Mouse (Mus musculus): ENCODE results near the gene Mcub. TPM values are rescaled to one million over a fixed set of nuclear protein-coding genes. Genes with fewer than 3 reads are reported as not detected.
A peak's percentile ranks its signal among the peaks of the same experiment; 100 is the strongest.

Mcub gene
- total RNA-seq, 2 experiments from 2014 or later, result 1.1 to 1.4 TPM

DNA sequence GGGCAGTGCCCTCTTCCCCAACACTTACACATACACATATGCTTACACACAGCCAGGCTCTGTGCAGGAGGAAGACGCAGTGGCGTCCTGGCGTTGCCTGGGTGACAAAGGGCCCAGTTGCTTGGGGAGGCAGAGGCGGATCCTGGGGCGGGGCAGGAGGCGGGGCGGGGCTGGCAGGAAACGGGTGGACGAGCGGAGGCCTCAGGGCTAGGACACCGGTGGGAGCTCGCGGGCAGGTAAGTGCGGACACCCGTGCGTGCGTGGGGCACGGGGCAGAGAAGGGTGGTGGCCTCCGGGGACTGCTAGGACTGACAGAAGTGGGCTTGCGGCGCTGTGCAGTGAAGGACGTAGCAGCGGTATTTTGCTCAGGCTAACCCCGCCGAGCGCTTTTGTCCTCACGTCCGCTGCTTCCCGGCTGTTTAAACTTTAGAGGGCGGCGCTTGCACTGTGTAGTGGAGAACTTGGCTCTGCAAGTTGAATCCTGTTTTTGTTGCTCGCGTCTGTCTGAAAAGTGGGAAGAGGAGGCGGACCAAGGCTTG lies 68.7 kb downstream of the Mcub start, which contains the start of gene Casp6:
Gene Casp6, plus strand, starts transcription at position 155 of the 539 bp plus-strand sequence.
- peak; percentile 60 to 82 for DNase-seq (ENCODE audit: low spot score in 2 of 2)

GRCm38 (mm10) chr3:129898886-129899285 lies 71.1 kb downstream of the Mcub start:
- DNase-seq (ENCODE audit: low spot score in 2 of 2), result no peak

DNA sequence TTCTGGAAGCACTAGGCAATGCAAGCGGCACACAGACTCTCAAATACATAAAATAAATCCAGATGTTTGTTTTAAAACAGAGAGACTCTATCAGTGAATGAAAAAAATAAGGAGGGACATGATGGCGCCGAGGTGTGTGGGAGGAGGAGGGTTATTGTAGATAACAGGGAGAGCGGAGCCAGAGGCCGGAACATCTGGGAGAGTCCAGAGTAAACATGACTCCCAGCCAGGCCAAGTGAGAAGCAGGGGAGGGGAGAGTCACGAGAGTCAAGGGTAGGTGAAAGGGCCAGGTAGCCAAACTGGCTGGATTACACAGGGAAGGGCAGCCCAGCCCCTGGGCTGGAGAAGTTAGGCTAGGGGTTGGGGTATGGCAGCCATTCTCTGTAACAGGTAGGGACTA lies 73.4 kb downstream of the Mcub start:
- no peak for DNase-seq (ENCODE audit: low spot score in 2 of 2)

DNA sequence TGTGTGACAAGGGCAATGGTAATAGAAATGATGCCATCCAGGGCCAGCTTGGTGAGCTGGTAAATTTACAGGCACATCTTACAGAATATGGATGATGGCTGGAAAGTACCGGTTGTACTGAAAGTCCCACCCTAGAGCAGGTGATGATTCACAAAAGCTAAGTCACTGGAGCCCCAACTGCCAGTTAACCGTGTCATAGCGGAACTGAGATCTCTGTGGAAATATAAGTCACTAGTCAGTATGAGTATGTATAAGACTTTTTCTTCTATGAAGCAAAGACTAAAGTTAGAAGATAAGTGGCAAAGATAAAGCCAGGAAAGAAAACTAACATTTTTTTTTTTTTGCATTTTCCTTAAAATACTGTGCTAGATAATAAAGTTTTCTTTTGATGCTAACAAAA lies 76.9 kb downstream of the Mcub start:
- DNase-seq (ENCODE audit: low spot score in 2 of 2), result no peak

DNA sequence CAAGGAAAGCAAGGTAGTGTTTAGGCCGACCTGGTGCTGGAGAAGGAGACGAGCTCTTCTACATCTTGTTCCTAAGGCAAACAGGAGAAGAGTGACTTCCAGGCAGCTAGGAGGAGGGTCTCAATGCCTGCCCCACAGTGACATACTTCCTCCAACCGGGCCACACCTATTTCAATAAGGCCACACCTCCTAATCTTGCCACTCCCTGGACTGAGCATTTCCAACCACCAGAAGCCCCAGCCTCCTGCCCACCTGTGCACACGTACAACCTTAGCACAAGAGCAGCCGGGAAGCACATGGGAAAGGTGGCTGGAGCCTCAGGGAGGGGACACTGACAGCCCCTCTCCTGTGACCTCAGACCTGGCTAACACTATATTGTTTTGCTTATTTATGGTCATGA lies 78.0 kb downstream of the Mcub start:
- DNase-seq (ENCODE audit: low spot score in 2 of 2), result no peak

- no peak for DNase-seq (ENCODE audit: low spot score in 2 of 2)
Observed at GRCm38 (mm10) chr3:129887779-129888517, 82.1 kb downstream of the Mcub start.

DNA sequence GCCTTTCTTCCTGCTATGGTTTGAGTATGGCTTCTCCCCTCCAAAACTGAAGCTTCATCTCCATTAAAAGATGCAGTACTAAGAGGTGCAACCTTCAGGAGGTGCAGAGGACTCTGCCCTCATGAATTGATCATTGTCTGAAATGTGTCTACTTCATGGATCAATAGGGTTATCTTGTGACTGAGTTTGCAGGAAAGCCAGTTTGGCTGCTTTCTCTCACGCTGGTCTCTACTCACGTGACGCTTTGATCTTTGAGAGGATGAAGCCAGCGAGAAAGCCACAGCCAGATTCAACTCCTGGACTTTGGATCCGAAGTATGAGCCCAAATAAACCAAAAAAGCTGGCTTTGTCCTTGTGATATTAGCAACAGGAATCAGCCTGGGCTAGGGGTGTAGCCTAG lies 83.6 kb downstream of the Mcub start:
- no peak for DNase-seq (ENCODE audit: low spot score in 2 of 2)

DNA sequence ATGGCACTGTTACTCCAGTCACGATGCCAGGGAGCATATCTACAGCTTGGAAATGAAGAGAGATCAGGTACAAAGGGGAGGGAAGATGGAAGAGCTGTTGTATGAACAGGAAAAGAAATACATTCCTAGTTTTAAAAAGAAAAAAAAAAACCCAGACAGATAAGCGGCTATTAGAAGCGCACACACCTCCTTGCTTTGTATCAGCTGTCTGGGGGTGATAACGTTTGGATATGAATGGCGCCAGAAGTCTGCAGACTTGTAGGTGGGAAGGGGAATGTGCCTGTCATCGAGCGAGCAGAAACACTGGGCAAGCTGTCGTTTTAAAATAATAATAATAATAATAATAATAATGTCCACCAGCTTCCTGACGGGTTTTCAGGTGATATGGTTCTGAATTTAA lies 84.4 kb downstream of the Mcub start:
- no peak for DNase-seq (ENCODE audit: low spot score in 2 of 2)

GRCm38 (mm10) chr3:129880925-129881593 lies 88.9 kb downstream of the Mcub start:
- DNase-seq (ENCODE audit: low spot score in 2 of 2), result no peak

DNA sequence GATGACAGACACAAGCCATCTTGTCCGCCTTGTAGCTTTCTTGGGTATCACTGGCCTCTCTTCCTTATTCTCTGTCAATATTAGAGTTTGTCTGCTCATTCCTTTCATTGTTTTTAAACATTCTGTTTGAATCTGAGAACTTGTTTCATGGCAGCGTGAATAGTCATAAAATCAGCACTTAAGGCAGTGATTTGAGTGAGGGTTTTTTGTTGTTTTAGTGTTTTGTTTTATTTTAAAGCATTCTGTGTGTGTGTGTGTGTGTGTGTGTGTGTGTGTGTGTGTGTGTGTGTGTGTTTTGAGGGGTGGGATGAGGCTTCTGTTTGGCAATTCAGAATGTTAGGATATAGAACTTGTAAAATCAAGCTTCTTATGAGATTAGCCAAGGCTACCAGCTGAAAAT lies 90.1 kb downstream of the Mcub start:
- DNase-seq (ENCODE audit: low spot score in 2 of 2), result no peak

GRCm38 (mm10) chr3:129879131-129879757 lies 90.8 kb downstream of the Mcub start:
- peak in 1 of 2 experiments; percentile 11 for DNase-seq (ENCODE audit: low spot score in 2 of 2)

- peak; percentile 90 for DNase-seq (ENCODE audit: low spot score in 2 of 2)
Observed at GRCm38 (mm10) chr3:129878405-129879021, 91.5 kb downstream of the Mcub start, which contains the start of gene Pla2g12a. Gene Pla2g12a, plus strand, starts transcription at chr3:129878606.

- DNase-seq (ENCODE audit: low spot score in 2 of 2), result no peak
Observed at GRCm38 (mm10) chr3:129877327-129877726, 92.7 kb downstream of the Mcub start.

Other genes starting within 250 kb of the Mcub start
- gene Egf, start 214.9 kb downstream of the Mcub start, total RNA-seq (2021), result 10 to 100 TPM; 15.5 to 19.1 TPM
- gene Lrit3, start 166.2 kb downstream of the Mcub start, total RNA-seq (2021), result not detected
- gene Rrh, start 147.6 kb downstream of the Mcub start, total RNA-seq (2021), result under 1 TPM; 0.13 to 0.96 TPM
- gene Gar1, start 138.8 kb downstream of the Mcub start, total RNA-seq (2021), result 10 to 100 TPM; 38.8 to 48.7 TPM
- gene Cfi, start 134.3 kb downstream of the Mcub start, total RNA-seq (2021), result under 1 TPM; 0.12 to 0.75 TPM
- gene Pla2g12a, start 91.6 kb downstream of the Mcub start, total RNA-seq (2021), result 10 to 100 TPM; 19.0 to 19.4 TPM
- gene Casp6, start 68.8 kb downstream of the Mcub start, total RNA-seq (2021), result 10 to 100 TPM in 1 of 2 experiments, 1 to 10 TPM in 1; 8.3 to 11.4 TPM
- 10 to 100 TPM; 49.7 to 51.5 TPM for gene Sec24b, start 91.3 kb upstream of the Mcub start, total RNA-seq (2021)
- gene Col25a1, start 161.3 kb upstream of the Mcub start, total RNA-seq (2021), result 1 to 10 TPM; 4.6 to 5.0 TPM